In the genomic region with DNA sequence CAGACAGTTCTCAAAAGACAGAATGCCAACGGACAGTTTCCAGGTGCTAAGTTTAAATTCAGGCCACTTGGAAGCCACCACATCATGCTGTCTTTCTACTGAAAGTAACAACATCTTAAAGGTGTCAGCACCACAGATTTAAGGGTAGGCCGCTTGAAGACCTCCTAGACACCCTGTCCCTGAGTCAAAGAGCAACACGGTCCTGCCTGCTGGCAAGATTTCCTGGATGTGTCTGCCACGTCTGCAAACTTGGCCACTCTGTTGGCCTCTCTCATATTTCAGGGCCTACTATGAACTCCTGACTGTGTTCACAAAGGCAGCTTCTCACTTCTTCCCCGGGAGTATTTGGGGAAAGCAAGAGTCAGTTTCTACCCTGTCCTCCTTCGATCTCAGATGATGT, we compare ENCODE assay signal across 26 mouse cellular contexts.
"Had no signal": no experiment of that assay in that cellular context is flagged by ENCODE, and none has a peak within 500 bp of the region (broad histone marks: within the 10 kb centered on the region; RNA-seq: fewer than 3 reads in every experiment).

No protein-coding gene starts in this region.

- H3K36me3 ChIP-seq: heart, embryonic 13.5 days; heart, embryonic 15.5 days; hindbrain, embryonic 10.5 days; hindbrain, embryonic 12.5 days; intestine, embryonic 15.5 days; limb, embryonic 10.5 days; limb, embryonic 12.5 days; liver, embryonic 13.5 days; liver, embryonic 15.5 days had no signal

- DNase-seq: gastrocnemius, postnatal 10 days; heart, adult 2 months; heart, postnatal 4 days; kidney, adult 18-20 months; kidney, adult 8-10 months; kidney, postnatal 10 days; kidney, postnatal 25 days; kidney, postnatal 4 days; liver; liver, embryonic 13.5 days had no signal

- H3K27me3 ChIP-seq: heart, embryonic 13.5 days; heart, embryonic 15.5 days; hindbrain, embryonic 12.5 days; intestine, embryonic 15.5 days; limb, embryonic 12.5 days; liver, embryonic 13.5 days; liver, embryonic 15.5 days had no signal

- H3K4me1 ChIP-seq: heart, embryonic 13.5 days; heart, embryonic 15.5 days; hindbrain, embryonic 10.5 days; hindbrain, embryonic 12.5 days; intestine, embryonic 15.5 days; liver, embryonic 13.5 days; liver, embryonic 15.5 days had no signal

- H3K9ac ChIP-seq: heart, embryonic 13.5 days; heart, embryonic 15.5 days; hindbrain, embryonic 12.5 days; hindbrain, embryonic 14.5 days; intestine, embryonic 15.5 days; limb, embryonic 12.5 days; liver, embryonic 13.5 days; liver, embryonic 15.5 days had no signal

- ATAC-seq: hindbrain, embryonic 16.5 days; inflammation-experienced regulatory T-cells, adult 6 months; intestine, embryonic 15.5 days; intestine, postnatal 0 days had no signal

- H3K4me2 ChIP-seq: heart, embryonic 11.5 days; heart, embryonic 13.5 days; heart, embryonic 15.5 days; hindbrain, embryonic 12.5 days; hindbrain, embryonic 14.5 days; intestine, embryonic 15.5 days; limb, embryonic 12.5 days; liver, embryonic 11.5 days; liver, embryonic 13.5 days; liver, embryonic 15.5 days had no signal

- H3K9me3 ChIP-seq: heart, embryonic 13.5 days; heart, embryonic 15.5 days; hindbrain, embryonic 10.5 days; hindbrain, embryonic 12.5 days; intestine, embryonic 15.5 days; limb, embryonic 10.5 days; limb, embryonic 12.5 days; liver, embryonic 13.5 days; liver, embryonic 15.5 days had no signal

- H3K27ac ChIP-seq: heart, adult 2 months; heart, embryonic 13.5 days; heart, embryonic 15.5 days; hindbrain, embryonic 10.5 days; hindbrain, embryonic 12.5 days; hindbrain, embryonic 14.5 days; intestine, embryonic 15.5 days; layer of hippocampus, adult 2 months; left cerebral cortex, adult 2 months; limb, embryonic 10.5 days; limb, embryonic 12.5 days; liver, embryonic 13.5 days; liver, embryonic 15.5 days had no signal

- H3K4me3 ChIP-seq: heart, adult 2 months; heart, embryonic 13.5 days; heart, embryonic 15.5 days; hindbrain, embryonic 10.5 days; hindbrain, embryonic 12.5 days; intestine, embryonic 15.5 days; layer of hippocampus, adult 2 months; left cerebral cortex, adult 2 months; limb, embryonic 10.5 days; limb, embryonic 12.5 days; liver, embryonic 13.5 days; liver, embryonic 15.5 days had no signal
